Mouse (Mus musculus) layer of hippocampus, postnatal 36 days (tissue): ENCODE results near the gene Anks1. TPM values are rescaled to one million over a fixed set of nuclear protein-coding genes. Genes with fewer than 3 reads are reported as not detected.

Experiments
- DNase-seq, 2 experiments: peaks; one replicate each; pipeline ENCODE4 v3.0.0; 2022
- total RNA-seq, 2 experiments: library from RNA; stranded (reverse); gene quantifications; 2 replicates each; pipeline ENCODE4 v1.2.3; 2021

Anks1 gene
- total RNA-seq, result 10 to 100 TPM; 39.9 to 40.4 TPM

- peak; percentile 78 to 79 for DNase-seq
Observed at GRCm38 (mm10) chr17:27908888-27909621, at the start of gene Anks1. TSS of gene Anks1 (plus strand) at chr17:27909306.

GRCm38 (mm10) chr17:27865461-27865860 lies 43.6 kb upstream of the Anks1 start:
- no peak for DNase-seq

- no peak for DNase-seq
Observed at GRCm38 (mm10) chr17:27866737-27867136, 42.4 kb upstream of the Anks1 start.

- peak; percentile 27 to 51 for DNase-seq
Observed at GRCm38 (mm10) chr17:27871851-27872250, 37.3 kb upstream of the Anks1 start.

GRCm38 (mm10) chr17:27873583-27873982 lies 35.5 kb upstream of the Anks1 start:
- no peak for DNase-seq

GRCm38 (mm10) chr17:27874510-27874909 lies 34.6 kb upstream of the Anks1 start:
- no peak for DNase-seq

- no peak for DNase-seq
Observed at GRCm38 (mm10) chr17:27881518-27881917, 27.6 kb upstream of the Anks1 start.

- DNase-seq, result no peak
Observed at GRCm38 (mm10) chr17:27883129-27883528, 26.0 kb upstream of the Anks1 start.

- no peak for DNase-seq
Observed at GRCm38 (mm10) chr17:27883994-27884393, 25.1 kb upstream of the Anks1 start.

GRCm38 (mm10) chr17:27886499-27887210 lies 22.5 kb upstream of the Anks1 start:
- DNase-seq, result no peak

GRCm38 (mm10) chr17:27907512-27908205 lies 1.4 kb upstream of the Anks1 start:
- peak; percentile 93 to 97 for DNase-seq

GRCm38 (mm10) chr17:27908206-27908887 lies 759 bp upstream of the Anks1 start:
- DNase-seq, result no peak

GRCm38 (mm10) chr17:27909622-27910500 lies 755 bp downstream of the Anks1 start, which contains the start of gene Taf11:
TSS of gene Taf11 (minus strand) at chr17:27909844.
- peak; percentile 76 to 78 for DNase-seq

GRCm38 (mm10) chr17:27911371-27911770 lies 2.3 kb downstream of the Anks1 start:
- no peak for DNase-seq

- no peak for DNase-seq
Observed at GRCm38 (mm10) chr17:27914742-27915141, 5.6 kb downstream of the Anks1 start.

GRCm38 (mm10) chr17:27916366-27916765 lies 7.3 kb downstream of the Anks1 start:
- DNase-seq, result no peak

GRCm38 (mm10) chr17:27920676-27921075 lies 11.6 kb downstream of the Anks1 start:
- no peak for DNase-seq

GRCm38 (mm10) chr17:27922174-27922712 lies 13.1 kb downstream of the Anks1 start:
- no peak for DNase-seq

- DNase-seq, result no peak
Observed at GRCm38 (mm10) chr17:27925054-27925453, 15.9 kb downstream of the Anks1 start.

- DNase-seq, result no peak
Observed at GRCm38 (mm10) chr17:27925504-27925903, 16.4 kb downstream of the Anks1 start.

- no peak for DNase-seq
Observed at GRCm38 (mm10) chr17:27930291-27930690, 21.2 kb downstream of the Anks1 start.
